Mouse (Mus musculus) telencephalon, adult 2 months (tissue): ENCODE results near the gene Gpr18.
A peak's percentile ranks its signal among the peaks of the same experiment; 100 is the strongest.

Experiments used
- DNase-seq: peaks from one replicate; pipeline ENCODE4 v3.0.0-alpha.2; 2011; ENCODE audit warnings: low read depth, low spot score

Gene Gpr18

DNA sequence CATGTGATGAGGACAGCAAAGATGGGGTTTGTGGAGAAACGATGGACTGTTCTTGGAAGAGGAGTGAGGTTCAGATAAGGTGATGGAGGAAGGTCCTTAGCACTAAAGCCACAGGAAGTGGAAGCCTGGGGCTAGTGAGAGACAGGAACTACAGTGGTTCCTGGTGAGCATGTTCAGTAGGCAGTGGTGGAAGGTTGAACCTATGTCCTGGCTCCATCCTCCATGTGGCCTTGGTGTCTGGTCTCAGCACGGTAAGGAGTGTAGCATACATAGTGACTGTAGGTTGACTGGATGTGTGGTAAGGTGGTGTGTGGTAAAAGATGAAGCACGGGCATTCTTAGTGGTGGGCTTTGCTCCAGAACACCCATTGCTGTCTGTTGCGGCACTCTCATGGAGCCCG is 34.3 kb upstream of the Gpr18 start:
- DNase-seq, result no peak

- no peak for DNase-seq
Measured at GRCm38 (mm10) chr14:121949436-121949835, 33.9 kb upstream of the Gpr18 start.

GRCm38 (mm10) chr14:121947966-121948365 is 32.4 kb upstream of the Gpr18 start:
- no peak for DNase-seq

- no peak for DNase-seq
Measured at GRCm38 (mm10) chr14:121947201-121947760, 31.7 kb upstream of the Gpr18 start.

GRCm38 (mm10) chr14:121946728-121947127 is 31.1 kb upstream of the Gpr18 start:
- no peak for DNase-seq

- DNase-seq, result no peak
Measured at GRCm38 (mm10) chr14:121946131-121946530, 30.6 kb upstream of the Gpr18 start.

- no peak for DNase-seq
Measured at GRCm38 (mm10) chr14:121939582-121939981, 24.0 kb upstream of the Gpr18 start.

DNA sequence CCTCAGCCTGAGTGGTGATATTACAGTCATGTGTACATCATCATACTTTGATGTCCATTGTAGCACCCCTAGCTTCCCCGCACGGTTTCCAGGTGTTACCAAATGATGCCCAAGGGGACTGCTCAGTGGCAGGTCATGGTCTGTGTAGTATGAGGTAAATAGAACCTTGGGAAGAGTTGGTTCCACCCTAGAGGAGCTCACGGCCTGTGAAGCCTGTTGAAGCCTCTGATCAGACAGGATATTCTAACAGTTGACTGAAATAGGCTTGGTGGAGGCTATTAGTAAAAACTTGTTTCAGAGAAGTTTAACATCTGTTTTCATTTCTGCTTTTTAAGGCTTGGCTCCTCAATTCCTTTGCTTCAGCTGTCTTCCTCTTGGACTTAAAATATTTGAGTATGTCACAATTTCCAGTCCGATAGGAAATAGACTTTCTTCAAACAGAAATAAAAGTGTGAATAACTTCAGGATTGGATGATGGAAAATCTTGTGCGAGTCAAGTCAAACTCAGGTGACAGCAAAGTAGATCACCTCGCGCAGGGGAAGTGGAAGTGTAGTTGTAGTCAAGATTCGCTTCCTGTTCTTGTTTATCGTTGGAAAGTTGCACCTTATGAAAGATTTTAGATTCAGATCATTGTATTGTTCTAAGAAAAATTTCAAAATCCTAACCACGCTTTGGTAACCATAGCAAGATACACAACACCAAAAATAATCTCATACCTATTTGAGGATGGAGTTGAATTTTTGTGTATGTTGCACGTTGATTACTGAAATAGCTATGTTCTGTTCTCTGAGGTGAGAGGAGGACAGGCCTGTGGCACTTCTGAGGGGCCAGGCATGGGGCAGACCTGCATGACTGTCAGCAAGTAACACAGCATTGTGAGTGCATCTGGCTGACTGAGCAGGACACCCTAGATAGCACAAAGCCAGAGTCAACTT is 22.9 kb upstream of the Gpr18 start:
- no peak for DNase-seq

DNA sequence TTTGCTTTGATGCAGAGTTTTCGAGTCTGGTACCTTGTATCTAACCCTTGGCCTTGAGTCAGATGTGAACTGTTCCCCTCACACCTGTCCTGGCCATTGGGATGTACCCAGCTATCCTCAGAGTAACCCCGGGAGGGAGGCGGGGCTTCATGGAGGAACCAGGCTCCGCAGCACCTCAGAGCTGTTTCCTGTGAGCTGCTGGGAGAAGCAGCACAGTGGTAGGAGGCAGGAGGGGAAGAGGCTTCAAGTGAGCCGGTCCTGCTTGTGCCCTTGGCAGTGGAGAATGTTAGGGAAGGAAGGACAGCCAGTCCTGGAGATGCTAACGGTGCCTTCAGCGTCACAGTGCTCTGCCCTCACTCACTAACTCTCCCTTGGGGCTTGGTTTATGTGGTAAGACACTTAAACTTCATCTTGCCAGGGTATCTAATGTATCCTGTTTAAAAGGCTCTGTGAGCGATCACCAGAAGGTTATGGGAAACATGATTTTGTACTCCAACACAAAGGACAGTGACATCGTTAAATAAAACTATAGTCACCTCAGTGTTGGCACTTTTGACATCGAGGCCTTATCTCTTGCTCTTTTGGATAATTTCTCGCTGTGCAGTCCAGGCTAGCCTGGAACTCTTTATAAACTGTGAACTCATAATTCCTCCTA is 22.1 kb upstream of the Gpr18 start:
- no peak for DNase-seq

- no peak for DNase-seq
Measured at GRCm38 (mm10) chr14:121936856-121937255, 21.3 kb upstream of the Gpr18 start.

- no peak for DNase-seq
Measured at GRCm38 (mm10) chr14:121936356-121936755, 20.8 kb upstream of the Gpr18 start.

DNA sequence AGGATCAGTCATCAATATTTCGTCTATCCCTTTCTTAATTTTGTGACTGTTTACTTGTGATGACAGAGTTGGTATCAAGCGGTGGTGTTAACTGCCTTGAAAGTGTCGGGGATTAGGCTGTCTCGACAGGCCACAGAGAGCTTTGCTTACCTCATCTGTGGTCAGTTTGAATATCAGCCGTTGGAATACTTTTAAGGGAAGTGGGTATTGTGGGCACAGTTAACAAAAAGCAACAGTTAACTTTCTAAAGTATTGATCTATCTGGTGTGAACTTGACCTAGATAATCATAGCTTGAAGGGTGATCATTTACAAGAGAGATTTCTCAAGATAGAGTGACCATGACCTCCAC is 19.0 kb upstream of the Gpr18 start:
- no peak for DNase-seq

- no peak for DNase-seq
Measured at GRCm38 (mm10) chr14:121933906-121934596, 18.5 kb upstream of the Gpr18 start.

DNA sequence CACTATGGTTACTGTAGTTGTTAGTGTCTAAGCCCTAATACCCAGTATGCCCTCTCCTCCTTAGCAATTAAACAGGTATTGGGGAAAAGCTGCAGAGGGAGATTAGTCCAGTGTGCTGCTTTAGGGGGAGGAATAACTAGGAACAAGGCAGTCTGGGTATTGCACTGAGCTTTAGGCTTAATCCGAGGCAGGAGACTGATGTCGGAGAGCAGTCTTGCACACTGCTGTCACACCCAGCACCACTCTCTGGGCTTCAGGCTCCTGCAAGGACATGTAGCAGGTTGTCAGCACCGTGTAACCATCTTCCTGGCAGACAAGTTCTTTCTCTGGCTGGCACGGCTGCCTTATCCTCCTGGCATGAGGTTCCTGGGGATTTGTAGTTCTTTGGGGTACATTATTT is 16.6 kb upstream of the Gpr18 start:
- DNase-seq, result no peak

- DNase-seq, result no peak
Measured at GRCm38 (mm10) chr14:121931594-121931993, 16.0 kb upstream of the Gpr18 start.

DNA sequence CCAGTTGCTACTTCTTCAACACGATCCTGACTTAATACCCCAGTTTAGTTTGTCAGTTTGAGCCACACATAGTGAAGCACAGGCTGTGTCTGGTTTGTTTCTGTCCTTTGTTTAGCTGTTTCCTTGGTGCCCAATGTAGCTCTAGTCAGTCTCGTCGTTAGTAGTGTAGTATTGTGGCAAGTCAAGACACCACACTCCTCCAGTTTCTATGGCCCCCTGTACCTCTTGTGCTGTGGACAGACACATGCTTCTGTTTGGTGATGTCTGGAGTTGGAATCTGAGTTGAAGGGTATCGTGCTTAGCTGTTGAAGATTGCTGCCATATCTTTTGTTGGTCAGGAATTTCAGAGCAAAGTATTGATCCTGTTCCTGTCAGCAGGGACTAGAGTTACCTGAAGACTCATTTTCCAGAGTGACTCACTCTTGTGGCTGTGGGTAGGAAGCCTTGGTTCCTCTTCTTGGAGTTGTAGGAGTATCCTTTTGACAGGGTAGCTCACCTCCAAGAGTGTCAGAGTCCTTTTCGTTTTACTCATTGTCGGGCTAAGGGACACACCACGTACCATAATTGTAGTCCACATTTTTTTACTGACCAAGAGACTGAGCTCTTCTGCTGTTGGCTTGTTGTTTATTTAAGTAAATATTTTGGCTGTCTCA is 15.3 kb upstream of the Gpr18 start:
- DNase-seq, result no peak

DNA sequence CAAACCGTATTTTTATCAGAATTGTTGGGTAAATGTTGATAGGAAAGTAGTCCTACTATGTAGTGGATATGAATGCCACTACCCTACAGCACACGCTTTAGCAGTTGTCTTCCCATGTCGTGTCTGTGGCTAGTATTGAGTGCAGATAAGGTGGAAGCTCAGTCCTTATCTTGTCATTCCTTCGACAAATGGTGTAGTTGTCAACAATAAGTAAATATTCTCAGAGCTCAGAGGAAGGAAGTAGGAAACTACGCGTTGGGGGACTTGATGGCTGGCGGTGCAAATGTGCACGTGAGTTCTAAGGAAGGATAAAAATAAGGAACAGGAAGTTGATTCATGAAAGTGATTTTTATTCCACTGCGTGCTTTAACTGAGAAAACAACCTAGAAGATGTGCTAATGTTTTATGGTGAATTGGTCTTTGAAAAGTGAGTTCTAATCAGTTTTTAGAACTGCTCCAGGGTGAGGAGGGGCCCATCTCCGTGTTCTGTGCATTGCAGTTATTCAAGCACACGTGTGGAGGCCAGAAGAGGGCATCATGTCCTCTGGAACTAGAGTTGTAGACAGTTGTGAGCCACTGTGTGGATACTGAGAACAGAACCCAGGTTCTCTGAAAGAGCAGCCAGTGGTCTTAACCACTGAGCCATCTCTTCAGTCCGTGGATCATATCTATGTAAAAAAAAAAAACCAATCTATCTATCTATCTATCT is 13.8 kb upstream of the Gpr18 start:
- DNase-seq, result no peak

- peak; percentile 38 for DNase-seq
Measured at GRCm38 (mm10) chr14:121928375-121929137, 13.0 kb upstream of the Gpr18 start.

- no peak for DNase-seq
Measured at GRCm38 (mm10) chr14:121927451-121927850, 11.9 kb upstream of the Gpr18 start.

GRCm38 (mm10) chr14:121926901-121927300 is 11.3 kb upstream of the Gpr18 start:
- DNase-seq, result no peak
